Mouse (Mus musculus) MEL (cell line): ENCODE measurements around the gene Akp3. TPM values are rescaled to one million over a fixed set of nuclear protein-coding genes. Genes with fewer than 3 reads are reported as not detected.

ENCODE experiments used
- DNase-seq: peaks from one replicate; pipeline ENCODE4 v3.0.0; 2011; ENCODE audit warnings: low read depth, low spot score
- H3K27ac ChIP-seq: 2 replicates; pipeline ENCODE4 v1.5.1; 2012; ENCODE audit warnings: low read depth, mild to moderate bottlenecking, control low read depth, low read length, moderate library complexity; ENCODE audit not compliant: control insufficient read depth
- H3K27me3 ChIP-seq, 2 experiments: fragments of 150-350 bp in 1 of 2; sonication (generic) in 1 of 2; 2 replicates each; pipeline ENCODE4 v1.6.1; 2012; ENCODE audit warnings: low read length in 2 of 2, mild to moderate bottlenecking in 2 of 2, improper control_type of control experiment in 1 of 2, moderate library complexity in 1 of 2; ENCODE audit not compliant: insufficient read depth in 2 of 2, control insufficient read depth in 1 of 2
- H3K36me3 ChIP-seq, 2 experiments: 2 replicates each; pipeline ENCODE4 v1.6.1; 2012 to 2014; ENCODE audit warnings: low read length in 2 of 2, improper control_type of control experiment in 1 of 2, inconsistent platforms in 1 of 2, mild to moderate bottlenecking in 1 of 2; ENCODE audit not compliant: insufficient read depth in 2 of 2, control insufficient read depth in 1 of 2
- H3K4me1 ChIP-seq, 2 experiments: fragments of 150-350 bp in 1 of 2; sonication (generic) in 1 of 2; 2 replicates each; pipeline ENCODE4 v1.6.1; 2012; ENCODE audit warnings: low read length in 2 of 2, improper control_type of control experiment in 1 of 2, mild to moderate bottlenecking in 1 of 2; ENCODE audit not compliant: insufficient read depth in 2 of 2, control insufficient read depth in 1 of 2
- H3K4me3 ChIP-seq, 2 experiments: fragments of 150-350 bp in 1 of 2; sonication (generic) in 1 of 2; 2 replicates each; pipeline ENCODE4 v1.5.1; 2012; ENCODE audit warnings: low read depth in 2 of 2, low read length in 2 of 2, mild to moderate bottlenecking in 2 of 2, moderate library complexity in 2 of 2, control low read depth in 1 of 2, improper control_type of control experiment in 1 of 2; ENCODE audit not compliant: control insufficient read depth in 1 of 2, insufficient read depth in 1 of 2
- H3K79me2 ChIP-seq: 2 replicates; pipeline ENCODE4 v1.6.1; 2012; ENCODE audit warnings: mild to moderate bottlenecking, low read length, moderate library complexity; ENCODE audit not compliant: control insufficient read depth, poor library complexity, insufficient read depth
- H3K9ac ChIP-seq: 2 replicates; pipeline ENCODE4 v1.6.1; 2012; ENCODE audit warnings: low read depth, mild to moderate bottlenecking, control low read depth, low read length, moderate library complexity; ENCODE audit not compliant: control insufficient read depth, poor library complexity, severe bottlenecking
- H3K9me3 ChIP-seq: fragments of 150-350 bp; sonication (generic); replicated peaks from 2 replicates; pipeline ENCODE4 v1.6.1; 2012; ENCODE audit warnings: mild to moderate bottlenecking, low read length, improper control_type of control experiment, moderate library complexity; ENCODE audit not compliant: insufficient read depth
- BHLHE40 ChIP-seq: IDR thresholded peaks from 2 replicates; pipeline ENCODE4 v1.6.1; 2012; ENCODE audit warnings: low read depth, mild to moderate bottlenecking, inconsistent platforms, low read length, improper control_type of control experiment, borderline replicate concordance
- CTCF ChIP-seq, 3 experiments: IDR thresholded peaks in 2 of 3; conservative IDR thresholded peaks in 1 of 3; 2 replicates each; pipeline ENCODE4 v1.5.1; 2011 to 2012; ENCODE audit warnings: low read length in 3 of 3, low read depth in 2 of 3, mild to moderate bottlenecking in 2 of 3, improper control_type of control experiment in 1 of 3, inconsistent platforms in 1 of 3, mixed read lengths in 1 of 3, moderate library complexity in 1 of 3; ENCODE audit not compliant: control insufficient read depth in 1 of 3, insufficient read depth in 1 of 3, poor library complexity in 1 of 3, severe bottlenecking in 1 of 3
- E2F4 ChIP-seq: IDR thresholded peaks from 2 replicates; pipeline ENCODE4 v1.6.1; 2011; ENCODE audit warnings: low read depth, low read length, improper control_type of control experiment, borderline replicate concordance
- ELF1 ChIP-seq: IDR thresholded peaks from 2 replicates; pipeline ENCODE4 v1.6.1; 2014; ENCODE audit warnings: low read depth, mild to moderate bottlenecking, inconsistent platforms, low read length, improper control_type of control experiment, moderate library complexity
- EP300 ChIP-seq, 2 experiments: IDR thresholded peaks; 2 replicates each; pipeline ENCODE4 v1.6.1; 2011; ENCODE audit warnings: improper control_type of control experiment in 2 of 2, low read length in 2 of 2, low read depth in 1 of 2, mild to moderate bottlenecking in 1 of 2
- ETS1 ChIP-seq: IDR thresholded peaks from 2 replicates; pipeline ENCODE4 v1.6.1; 2012; ENCODE audit warnings: low read depth, mild to moderate bottlenecking, inconsistent platforms, low read length, improper control_type of control experiment, moderate library complexity
- GATA1 ChIP-seq: IDR thresholded peaks from 2 replicates; pipeline ENCODE4 v1.6.1; 2011; ENCODE audit warnings: low read depth, low read length, improper control_type of control experiment
- HCFC1 ChIP-seq: IDR thresholded peaks from 2 replicates; pipeline ENCODE4 v1.6.1; 2012; ENCODE audit warnings: low read depth, mild to moderate bottlenecking, inconsistent platforms, low read length, improper control_type of control experiment, moderate library complexity
- JUND ChIP-seq: IDR thresholded peaks from 2 replicates; pipeline ENCODE4 v1.6.1; 2011; ENCODE audit warnings: low read depth, mild to moderate bottlenecking, improper control_type of control experiment, low read length
- MAX ChIP-seq: IDR thresholded peaks from 2 replicates; pipeline ENCODE4 v1.6.1; 2011; ENCODE audit warnings: low read length, improper control_type of control experiment
- MAZ ChIP-seq: IDR thresholded peaks from 2 replicates; pipeline ENCODE4 v1.6.1; 2012; ENCODE audit warnings: low read depth, mild to moderate bottlenecking, inconsistent platforms, low read length, improper control_type of control experiment
- MEF2A ChIP-seq: IDR thresholded peaks from 2 replicates; pipeline ENCODE4 v1.6.1; 2014; ENCODE audit warnings: low read depth, mild to moderate bottlenecking, inconsistent platforms, low read length, improper control_type of control experiment; ENCODE audit not compliant: poor library complexity, insufficient replicate concordance, severe bottlenecking; ENCODE audit errors: extremely low read depth
- MXI1 ChIP-seq: IDR thresholded peaks from 2 replicates; pipeline ENCODE4 v1.6.1; 2011; ENCODE audit warnings: mild to moderate bottlenecking, low read depth, low read length, improper control_type of control experiment
- MYC ChIP-seq: IDR thresholded peaks from 2 replicates; pipeline ENCODE4 v1.6.1; 2011; ENCODE audit warnings: low read depth, mild to moderate bottlenecking, low read length, improper control_type of control experiment, moderate library complexity
- NELFE ChIP-seq: IDR thresholded peaks from 2 replicates; pipeline ENCODE4 v1.6.1; 2011; ENCODE audit warnings: low read depth, low read length, improper control_type of control experiment
- POLR2A ChIP-seq, 2 experiments: IDR thresholded peaks; 2 replicates each; pipeline ENCODE4 v1.6.1; 2011 to 2012; ENCODE audit warnings: low read length in 2 of 2, mild to moderate bottlenecking in 2 of 2, control low read depth in 1 of 2, improper control_type of control experiment in 1 of 2, low read depth in 1 of 2, moderate library complexity in 1 of 2; ENCODE audit not compliant: control insufficient read depth in 1 of 2, insufficient read depth in 1 of 2, poor library complexity in 1 of 2
- RCOR1 ChIP-seq: IDR thresholded peaks from 2 replicates; pipeline ENCODE4 v1.6.1; 2012; ENCODE audit warnings: low read depth, mild to moderate bottlenecking, inconsistent platforms, low read length, improper control_type of control experiment
- SIN3A ChIP-seq: IDR thresholded peaks from 2 replicates; pipeline ENCODE4 v1.6.1; 2012; ENCODE audit warnings: low read length, improper control_type of control experiment, inconsistent platforms
- SMC3 ChIP-seq: IDR thresholded peaks from 2 replicates; pipeline ENCODE4 v1.6.1; 2011; ENCODE audit warnings: low read depth, low read length, improper control_type of control experiment
- TAL1 ChIP-seq: IDR thresholded peaks from 2 replicates; pipeline ENCODE4 v1.6.1; 2012; ENCODE audit warnings: mild to moderate bottlenecking, inconsistent platforms, low read length, moderate library complexity, mixed read lengths
- TBP ChIP-seq: IDR thresholded peaks from 2 replicates; pipeline ENCODE4 v1.8.0; 2011; ENCODE audit warnings: low read depth, low read length, improper control_type of control experiment
- TCF12 ChIP-seq: IDR thresholded peaks from 2 replicates; pipeline ENCODE4 v1.6.1; 2014; ENCODE audit warnings: low read depth, mild to moderate bottlenecking, inconsistent platforms, low read length, improper control_type of control experiment, moderate library complexity
- UBTF ChIP-seq: IDR thresholded peaks from 2 replicates; pipeline ENCODE4 v1.6.1; 2012; ENCODE audit warnings: low read depth, mild to moderate bottlenecking, inconsistent platforms, low read length, improper control_type of control experiment, moderate library complexity, borderline replicate concordance; ENCODE audit not compliant: insufficient read depth
- USF1 ChIP-seq: IDR thresholded peaks from 2 replicates; pipeline ENCODE4 v1.6.1; 2014; ENCODE audit warnings: low read depth, mild to moderate bottlenecking, inconsistent platforms, low read length, improper control_type of control experiment, moderate library complexity
- USF2 ChIP-seq, 2 experiments: IDR thresholded peaks; 2 replicates each; pipeline ENCODE4 v1.6.1; 2011 to 2012; ENCODE audit warnings: improper control_type of control experiment in 2 of 2, low read length in 2 of 2, borderline replicate concordance in 1 of 2, inconsistent platforms in 1 of 2, low read depth in 1 of 2, mild to moderate bottlenecking in 1 of 2; ENCODE audit not compliant: insufficient read depth in 1 of 2
- ZC3H11A ChIP-seq: IDR thresholded peaks from 2 replicates; pipeline ENCODE4 v1.6.1; 2012; ENCODE audit warnings: low read depth, mild to moderate bottlenecking, inconsistent platforms, low read length, improper control_type of control experiment
- ZMIZ1 ChIP-seq: IDR thresholded peaks from 2 replicates; pipeline ENCODE4 v1.6.1; 2012; ENCODE audit warnings: low read depth, mild to moderate bottlenecking, inconsistent platforms, low read length, improper control_type of control experiment, moderate library complexity
- ZNF384 ChIP-seq: IDR thresholded peaks from 2 replicates; pipeline ENCODE4 v1.6.1; 2012; ENCODE audit warnings: low read depth, mild to moderate bottlenecking, inconsistent platforms, low read length, improper control_type of control experiment
- polyA plus RNA-seq, 2 experiments: library from polyadenylated mRNA; stranded (reverse) in 1 of 2; unstranded in 1 of 2; fragments of >175 nt in 1 of 2; fragments of >200 nt in 1 of 2; gene quantifications; 2 replicates each; pipeline versions ENCODE4 v1.2.1 to v1.2.4; 2012; ENCODE audit warnings: low replicate concordance in 2 of 2, low read depth in 1 of 2; ENCODE audit not compliant: insufficient read length in 2 of 2, insufficient read depth in 1 of 2, missing spikeins in 1 of 2
- total RNA-seq: library from RNA; depleted of rRNA; stranded (reverse); fragments of 300-350 nt; gene quantifications from 2 replicates; pipeline ENCODE4 v1.2.3, GENCODE M21; 2012; rRNA removed

The Akp3 gene
- total RNA-seq (not detected in 2 replicates), polyA plus RNA-seq (under 1 TPM in 1 of 2 experiments, not detected in 1; 0.04 TPM)

GRCm38 (mm10) chr1:87124673-87125072 lies at the start of gene Akp3:
Akp3 (plus strand) TSS chr1:87124973.
- no peaks in the 10 kb centered on the region for H3K79me2 ChIP-seq
- H3K9me3 ChIP-seq = no peaks in the 10 kb centered on the region
- no peaks in the 10 kb centered on the region for H3K36me3 ChIP-seq
- H3K4me1 ChIP-seq = no peaks in the 10 kb centered on the region
- H3K4me3 ChIP-seq = no peak within 1 kb of the TSS
- H3K9ac ChIP-seq = no peak within 1 kb of the TSS
- peaks cover 1 to 2% of the 10 kb centered on the region in 2 experiments; a peak in 1 of 4 replicates for H3K27me3 ChIP-seq
- TF ChIP-seq MXI1 (no peak), CTCF (IDR thresholded peaks at IDR 0.05 in 2 of 3, conservative IDR thresholded peaks at IDR 0.05 in 1 of 3; ENCODE audit: control insufficient read depth in 1 of 3, insufficient read depth in 1 of 3, low read depth in 2 of 3, low read length in 3 of 3, poor library complexity in 1 of 3, severe bottlenecking in 1 of 3) (no peak), TAL1 (no peak), EP300 (IDR thresholded peaks at IDR 0.05; ENCODE audit: low read depth in 1 of 2, low read length in 2 of 2) (no peak), NELFE (no peak), BHLHE40 (no peak), GATA1 (no peak), MAX (no peak), HCFC1 (no peak), ZNF384 (no peak), JUND (no peak), SIN3A (no peak), USF2 (IDR thresholded peaks at IDR 0.05; ENCODE audit: borderline replicate concordance in 1 of 2, insufficient read depth in 1 of 2, low read depth in 1 of 2, low read length in 2 of 2) (no peak), RCOR1 (no peak), MAZ (no peak), TCF12 (no peak)
- no peak for DNase-seq
- H3K27ac ChIP-seq = no peak within 1 kb of the TSS

- TF ChIP-seq ELF1 (no peak), POLR2A (IDR thresholded peaks at IDR 0.05; ENCODE audit: control insufficient read depth in 1 of 2, insufficient read depth in 1 of 2, low read depth in 1 of 2, low read length in 2 of 2, poor library complexity in 1 of 2) (no peak), MAX (no peak), NELFE (no peak), MEF2A (no peak), TBP (no peak), UBTF (no peak), ZNF384 (no peak), CTCF (IDR thresholded peaks at IDR 0.05 in 2 of 3, conservative IDR thresholded peaks at IDR 0.05 in 1 of 3; ENCODE audit: control insufficient read depth in 1 of 3, insufficient read depth in 1 of 3, low read depth in 2 of 3, low read length in 3 of 3, poor library complexity in 1 of 3, severe bottlenecking in 1 of 3) (no peak), ZC3H11A (no peak), MYC (no peak), E2F4 (no peak), TCF12 (no peak), SMC3 (no peak), ZMIZ1 (no peak), USF1 (no peak), ETS1 (no peak), RCOR1 (no peak)
- no peak overlapping the region for H3K27ac ChIP-seq
- H3K4me3 ChIP-seq = no peak overlapping the region
Observed at GRCm38 (mm10) chr1:87086196-87086595, 38.6 kb upstream of the Akp3 start.

More at GRCm38 (mm10) chr1:87086196-87086595, 38.6 kb upstream of the Akp3 start:
- no peaks in the 10 kb centered on the region for H3K4me1 ChIP-seq
- no peak overlapping the region for H3K9ac ChIP-seq
- no peaks in the 10 kb centered on the region for H3K9me3 ChIP-seq
- no peak for DNase-seq
- H3K36me3 ChIP-seq = no peaks in the 10 kb centered on the region
- H3K27me3 ChIP-seq = no peaks in the 10 kb centered on the region
- no peaks in the 10 kb centered on the region for H3K79me2 ChIP-seq
